Mouse (Mus musculus) megakaryocyte-erythroid progenitor cell, adult 5-6 weeks (primary cell): ENCODE data around the gene Atmin. TPM values are rescaled to one million over a fixed set of nuclear protein-coding genes. Genes with fewer than 3 reads are reported as not detected.
A peak's percentile ranks its signal among the peaks of the same experiment; 100 is the strongest.

Experiments used
- ATAC-seq: replicated peaks from 2 replicates; pipeline ENCODE4 v1.8.0; 2016; ENCODE audit warnings: mild to moderate bottlenecking, inconsistent platforms; ENCODE audit not compliant: severe bottlenecking, poor library complexity, low FRiP score, low TSS enrichment
- total RNA-seq, 2 experiments: library from RNA; stranded (forward) in 1 of 2; stranded (reverse) in 1 of 2; fragments of 200-1000, 215-1000 nt in 1 of 2; fragments of >200 nt in 1 of 2; fragmentation: Nextera tagmentation in 1 of 2; gene quantifications; 2 replicates each; pipeline ENCODE4 v1.2.3; 2014 to 2017

Atmin gene
- total RNA-seq, 2 experiments from 2014 or later = 18.4 to 19.7 TPM

DNA sequence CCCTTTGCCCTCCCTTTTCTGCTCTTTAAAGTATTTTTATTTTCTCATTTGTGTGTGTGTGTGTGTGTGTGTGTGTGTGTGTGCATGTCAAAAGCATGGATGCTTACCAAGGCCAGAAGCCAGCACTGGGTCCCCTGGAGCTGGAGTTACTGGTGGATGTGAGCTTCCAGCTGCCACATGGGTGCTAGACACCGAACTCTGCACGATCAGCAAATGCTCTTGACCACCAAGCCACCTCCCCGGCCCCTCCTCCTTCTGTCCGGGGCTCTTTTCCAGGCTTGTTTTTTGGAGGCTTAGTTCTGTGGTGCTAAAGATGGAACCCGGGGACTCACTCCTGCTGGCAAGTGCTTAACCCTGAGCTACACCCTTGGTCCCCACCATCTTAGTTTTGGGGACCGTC, 3.7 kb downstream of the Atmin start:
- no peak for ATAC-seq

DNA sequence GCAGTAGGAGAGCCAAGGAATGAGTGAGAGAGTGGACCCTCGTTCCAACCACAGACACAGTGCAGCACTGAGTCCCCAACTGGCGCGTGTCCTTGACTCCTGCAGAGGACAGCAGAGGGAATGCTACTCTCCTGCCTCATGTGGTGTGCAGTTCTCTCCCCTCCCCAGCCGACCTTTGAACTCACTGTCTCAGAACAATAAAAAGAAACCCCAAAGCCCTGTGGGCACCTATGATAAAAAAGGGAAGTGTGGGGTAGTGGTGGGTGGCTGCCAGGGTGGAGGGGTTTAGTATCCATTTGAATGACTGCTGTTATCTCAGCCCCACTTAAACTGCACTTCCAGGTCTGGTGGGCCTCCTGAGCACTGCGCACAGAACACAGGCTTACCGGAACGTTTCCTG, 4.4 kb downstream of the Atmin start:
- ATAC-seq = no peak

DNA sequence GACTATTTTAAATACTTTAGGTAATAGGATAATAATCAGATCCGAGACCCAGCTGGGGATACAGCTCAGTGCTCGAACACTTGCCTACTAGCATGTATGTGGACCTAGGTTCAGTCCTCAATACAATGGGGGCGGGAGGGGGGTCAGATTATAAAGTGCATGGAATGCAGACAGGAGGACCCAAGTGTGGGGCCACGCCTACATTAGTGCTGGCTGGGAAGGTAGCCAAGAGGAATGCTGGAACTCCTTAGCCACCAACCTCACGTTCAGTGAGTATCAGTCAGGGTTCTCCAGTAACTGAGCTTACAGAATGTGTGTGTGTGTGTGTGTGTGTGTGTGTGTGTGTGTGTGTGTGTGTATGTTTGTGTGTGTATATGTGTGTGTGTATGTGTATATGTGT, 8.2 kb downstream of the Atmin start:
- peak; percentile 42; the same call in 1 of the 2 replicates for ATAC-seq

DNA sequence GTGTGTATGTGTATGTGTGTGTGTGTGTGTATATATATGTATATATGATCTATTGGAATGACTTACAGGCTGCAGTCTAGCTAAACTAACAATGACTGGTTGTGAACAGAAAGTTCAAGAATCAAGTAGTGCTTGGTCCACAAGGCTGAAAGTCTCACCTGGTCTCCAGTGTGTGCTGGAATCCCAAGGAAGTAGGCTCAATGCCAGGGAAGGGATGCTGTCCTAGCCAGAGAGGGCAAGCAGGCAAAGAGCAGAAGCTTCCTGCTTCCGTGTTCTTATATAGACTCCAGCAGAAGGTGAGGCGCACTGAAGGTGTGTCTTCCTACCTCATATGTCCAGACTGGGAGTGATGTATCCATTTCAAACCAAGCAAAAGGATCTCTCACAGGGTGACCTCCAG, 8.6 kb downstream of the Atmin start:
- ATAC-seq = no peak

DNA sequence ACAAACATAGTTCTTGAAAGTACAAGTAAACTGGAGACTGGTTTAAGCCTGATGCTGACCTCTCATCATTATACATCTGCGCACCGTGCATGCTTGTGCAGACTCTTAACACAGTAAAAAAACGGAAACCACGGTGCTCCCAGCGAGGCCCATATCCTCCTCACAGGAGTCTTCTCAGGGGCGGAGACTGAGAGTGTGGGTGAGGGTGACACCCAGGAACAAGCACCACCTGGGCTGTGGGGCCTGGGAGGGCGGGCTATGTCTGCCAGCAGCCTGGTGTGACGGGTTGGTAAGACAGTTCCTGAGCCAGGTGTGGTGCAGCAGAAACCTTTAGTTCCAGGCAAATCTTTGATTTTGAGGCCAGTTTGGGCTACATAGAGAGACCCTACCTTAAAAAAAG, 9.2 kb downstream of the Atmin start:
- no peak for ATAC-seq

DNA sequence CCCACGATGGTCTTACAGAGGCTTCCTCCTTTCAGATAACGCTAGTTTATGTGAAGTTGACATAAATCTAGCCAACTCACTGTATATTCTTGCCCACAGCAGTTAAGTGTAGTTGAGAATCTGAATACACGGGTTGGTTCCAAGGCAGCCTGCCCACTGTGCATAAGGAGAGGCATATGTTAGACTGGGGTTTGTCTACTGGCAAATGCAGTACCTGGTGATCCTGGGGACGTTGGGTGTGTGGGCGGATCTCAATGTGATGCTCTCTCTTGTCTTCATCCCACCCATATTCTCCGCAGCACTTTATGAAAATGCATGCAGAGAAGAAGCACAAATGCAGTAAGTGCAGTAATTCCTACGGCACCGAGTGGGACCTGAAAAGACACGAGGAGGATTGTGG, 11.2 kb downstream of the Atmin start:
- no peak for ATAC-seq

DNA sequence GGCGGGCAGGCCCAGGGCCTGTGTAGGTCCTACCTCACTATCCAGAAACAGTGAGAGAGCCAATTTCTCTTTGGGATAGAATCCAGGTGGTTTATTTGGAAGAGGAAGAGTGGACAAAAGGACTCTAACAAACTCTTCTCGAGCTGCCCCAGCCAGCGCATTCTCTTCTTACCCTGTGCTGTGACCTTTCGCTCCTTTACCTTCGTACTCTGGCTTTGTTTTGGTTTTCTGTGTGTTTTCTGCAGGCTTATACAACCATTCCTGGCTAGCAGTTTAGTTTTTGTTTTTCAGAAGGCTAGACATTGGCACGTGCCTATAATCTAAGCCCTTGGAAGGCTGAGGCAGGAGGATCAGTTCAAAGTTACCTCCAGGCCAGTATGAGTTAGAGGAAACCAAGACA, 26.3 kb downstream of the Atmin start:
- ATAC-seq = no peak

DNA sequence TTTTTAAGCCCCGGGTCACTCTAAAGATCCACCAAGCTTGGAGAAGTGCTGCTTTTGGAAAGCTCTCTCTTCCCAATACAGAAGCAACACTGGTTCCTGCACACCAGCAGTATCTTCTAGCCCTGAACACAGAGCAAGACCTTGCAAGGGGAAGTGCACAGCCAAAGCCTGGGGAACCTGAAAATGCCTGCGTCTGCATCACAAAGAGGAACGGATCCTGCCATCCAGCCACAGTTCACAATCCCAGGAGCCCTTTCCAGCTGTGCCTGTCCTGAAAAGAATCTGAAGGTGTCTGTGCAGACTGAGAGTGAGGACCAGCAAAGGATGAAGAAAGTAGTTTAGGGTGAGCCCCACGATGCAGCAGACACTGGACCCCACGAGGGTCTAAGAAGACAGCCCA, 31.9 kb downstream of the Atmin start:
- ATAC-seq = no peak

DNA sequence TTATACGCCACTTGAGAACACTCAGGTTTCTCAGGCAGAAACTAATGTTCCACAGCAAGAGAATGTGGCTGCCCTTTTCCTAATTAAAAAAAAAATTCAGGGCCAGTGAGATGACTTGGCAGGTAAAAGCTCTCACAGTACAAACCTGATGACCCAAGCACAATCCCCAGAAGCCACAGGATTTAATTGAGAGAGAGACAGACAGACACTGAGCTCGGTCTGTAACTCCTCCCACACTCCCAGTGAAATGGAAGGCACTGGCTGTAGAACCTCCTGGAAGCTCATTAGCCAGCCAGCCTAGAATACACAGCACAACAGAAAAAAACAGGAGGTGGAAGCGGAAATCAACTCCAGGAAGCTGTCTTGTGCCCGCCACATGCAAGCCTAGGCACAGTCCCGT, 32.4 kb downstream of the Atmin start:
- ATAC-seq = no peak

DNA sequence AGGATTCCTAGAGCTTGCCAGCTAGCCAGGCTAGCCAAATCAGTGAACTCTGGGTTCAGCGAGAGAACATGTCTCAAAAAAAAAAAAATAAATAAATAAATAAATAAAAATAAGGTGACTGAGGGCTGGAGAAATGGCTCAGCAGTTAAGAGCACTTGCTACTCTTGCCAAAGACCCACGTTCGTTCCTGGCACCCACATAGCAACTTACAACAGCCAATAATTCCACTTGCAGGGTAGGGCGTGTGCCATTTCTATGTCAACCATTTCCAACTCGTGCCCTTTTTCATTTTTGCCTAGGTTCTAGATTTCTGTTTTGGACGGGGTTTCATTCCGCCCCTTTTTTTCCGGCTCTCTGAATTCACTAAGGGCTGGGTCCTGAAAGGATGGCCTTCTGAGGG, 34.9 kb downstream of the Atmin start:
- ATAC-seq = peak; percentile 14

DNA sequence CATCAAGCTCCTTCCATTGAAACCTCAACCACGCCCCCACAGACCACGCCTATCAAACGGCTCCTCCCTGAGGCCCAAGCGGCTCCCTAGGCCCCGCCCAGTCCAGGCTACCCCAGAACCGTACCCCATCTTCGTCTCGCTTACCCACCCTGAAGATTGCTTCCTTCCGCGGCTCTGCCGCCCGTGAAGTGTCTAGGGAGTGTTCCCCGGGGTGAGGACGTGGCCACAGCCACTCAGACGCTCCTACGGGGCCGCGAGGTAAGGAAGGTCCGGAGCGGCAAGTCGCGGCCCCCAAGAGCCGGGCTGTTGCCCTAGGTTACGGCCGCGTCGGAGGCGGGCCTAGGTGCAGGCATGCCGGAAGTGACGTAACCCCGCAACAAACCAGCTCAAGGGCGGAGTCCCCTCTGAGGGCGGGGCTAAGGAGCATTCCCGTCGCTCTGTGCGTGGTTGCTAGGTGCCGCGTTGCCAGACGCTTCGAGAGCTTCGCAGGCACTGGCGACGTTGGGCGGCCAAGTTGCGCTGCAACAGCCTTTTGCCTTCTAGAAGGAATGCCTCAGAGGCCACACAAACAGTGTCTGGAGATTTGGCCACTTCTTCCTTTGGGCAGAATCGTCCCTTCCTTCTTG, 35.6 kb downstream of the Atmin start, which contains the start of gene 1700030J22Rik:
1700030J22Rik (minus strand) TSS at position 329 of the 626 bp plus-strand sequence.
- peak; percentile 96 for ATAC-seq

DNA sequence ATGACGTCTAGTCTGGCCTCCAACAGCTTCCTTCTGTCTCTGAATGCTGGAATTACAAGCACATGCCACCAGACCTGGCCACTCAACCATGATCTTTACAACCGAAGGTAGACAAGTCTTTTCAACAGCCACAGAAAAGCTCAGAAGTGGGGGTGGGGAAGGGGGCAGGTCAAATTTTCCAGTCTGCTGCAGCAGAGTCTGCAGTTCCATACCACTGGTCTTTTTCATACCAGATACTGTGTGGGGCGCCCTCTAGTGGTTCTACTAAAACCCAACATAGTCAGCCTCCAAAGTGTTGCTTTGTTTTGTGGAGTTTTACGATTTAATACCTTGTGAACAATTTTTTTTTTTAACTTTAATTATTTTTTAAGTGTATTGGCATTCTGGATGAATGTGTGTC, 36.9 kb downstream of the Atmin start:
- peak; percentile 58 for ATAC-seq

DNA sequence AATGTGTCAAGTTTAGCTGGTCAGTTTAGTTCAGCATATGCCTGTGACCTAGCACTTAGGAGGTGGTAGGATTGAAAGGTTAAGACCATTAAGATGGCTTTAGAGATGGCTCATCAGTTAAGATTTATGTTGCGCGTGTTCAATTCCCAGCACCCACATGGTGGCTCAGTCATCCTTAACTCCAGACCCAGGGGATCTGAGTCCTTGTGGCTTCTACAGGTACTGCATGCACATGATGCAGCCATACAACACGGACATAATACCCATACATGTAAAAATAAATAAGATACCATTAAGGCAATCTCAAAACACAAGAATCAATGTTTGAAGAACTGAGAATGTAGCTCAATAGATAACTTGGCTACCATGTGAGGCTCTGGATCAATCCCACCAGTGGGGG, 46.6 kb downstream of the Atmin start:
- no peak for ATAC-seq

DNA sequence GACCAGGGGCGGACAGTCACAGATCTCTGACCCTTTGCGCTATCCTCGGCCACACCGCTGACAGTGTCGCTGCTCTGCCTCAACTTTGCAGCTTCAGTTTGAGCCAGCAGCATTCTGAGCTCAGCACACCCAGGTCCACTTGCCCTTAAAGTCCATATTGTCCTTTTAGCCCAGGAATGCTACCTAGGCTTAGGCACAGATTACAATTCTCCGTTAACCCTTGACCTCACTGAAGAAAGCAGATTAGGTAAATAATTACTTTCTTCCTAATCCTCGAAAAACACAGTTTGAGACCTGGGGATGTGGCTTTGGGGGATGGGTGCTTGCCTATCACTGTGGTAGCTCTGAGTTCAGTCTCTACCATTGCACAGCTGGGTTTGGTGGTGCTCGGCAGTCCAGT, 48.0 kb downstream of the Atmin start:
- ATAC-seq = no peak

DNA sequence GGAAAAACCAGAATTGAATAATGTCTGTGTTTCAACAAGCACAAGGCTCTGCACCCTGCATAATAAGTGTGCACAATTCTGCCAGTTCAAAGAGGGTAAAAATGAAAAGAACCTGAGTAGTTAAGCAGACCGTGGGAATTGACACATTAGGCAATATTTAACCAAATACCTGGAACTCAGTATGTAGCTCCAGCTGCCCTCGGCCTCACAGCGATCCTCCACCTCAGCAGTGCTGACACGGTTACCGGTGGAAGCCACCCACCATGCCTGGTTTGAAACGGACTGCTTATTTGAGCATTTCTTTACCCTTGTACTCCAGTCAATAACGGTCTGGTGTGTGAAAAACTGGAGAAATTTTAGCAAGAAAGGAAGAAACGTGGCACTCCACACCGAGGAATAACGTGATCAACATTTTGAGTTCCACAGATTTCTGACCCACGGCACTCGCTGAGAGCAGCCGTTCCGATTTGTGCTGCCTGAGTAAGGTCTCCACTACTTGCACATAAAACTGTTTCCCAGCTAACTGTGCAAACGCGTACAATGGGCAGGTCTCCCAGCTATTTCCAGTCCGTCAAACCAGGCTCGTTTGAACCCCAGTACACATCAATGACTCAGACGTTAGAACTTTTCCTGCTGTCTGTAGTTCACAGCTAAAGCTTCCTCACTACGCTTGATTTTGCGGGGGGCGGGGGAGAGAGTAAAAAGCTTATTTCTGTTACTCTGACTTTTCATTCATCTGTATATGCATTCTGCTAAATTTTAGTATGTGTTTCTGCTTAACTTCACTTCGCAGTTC, 49.2 kb downstream of the Atmin start:
- ATAC-seq = 0 out of 2 replicates have a peak, but pooled peaks have one; percentile 2

DNA sequence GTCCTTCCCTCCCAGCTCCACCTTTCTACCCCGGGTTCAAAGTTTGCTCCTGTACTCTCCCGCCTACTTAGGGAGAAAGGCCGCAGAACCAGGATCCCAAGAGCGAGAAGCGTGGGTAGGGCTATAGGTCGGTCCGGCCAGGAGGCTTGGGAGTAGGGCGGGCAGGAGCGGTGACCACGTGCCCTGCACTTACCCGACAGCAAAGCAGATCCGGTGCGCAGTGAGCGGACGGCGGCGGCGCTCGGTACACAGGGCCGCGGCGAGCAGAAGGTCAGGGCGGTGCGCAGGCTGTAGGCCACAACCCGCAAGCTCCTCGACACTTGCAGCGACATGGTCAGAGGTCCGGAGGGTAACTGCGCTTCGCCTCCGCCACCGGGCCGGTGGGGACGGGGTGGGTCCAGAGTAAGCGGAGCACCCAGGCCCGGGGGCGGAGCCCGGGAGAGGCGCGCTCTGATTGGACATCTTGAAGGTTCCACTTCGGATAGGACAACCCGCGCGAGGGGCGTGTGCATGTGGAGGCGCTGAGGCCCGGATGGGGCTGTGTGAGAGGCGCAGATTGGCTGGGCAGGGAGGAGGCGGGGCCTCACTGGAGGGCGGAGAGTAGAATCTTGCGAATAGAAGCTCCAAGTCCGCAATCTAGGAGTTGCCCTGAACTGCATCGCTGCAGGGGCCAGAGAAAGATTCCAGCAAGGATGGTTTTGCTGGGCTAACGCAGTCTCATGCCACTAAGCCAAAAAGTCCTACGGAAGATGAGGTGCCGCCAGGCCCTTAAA, 50.1 kb downstream of the Atmin start, which contains the start of gene Gcsh:
Gcsh (minus strand) TSS at position 443 of the 773 bp plus-strand sequence.
- peak; percentile 98 for ATAC-seq

DNA sequence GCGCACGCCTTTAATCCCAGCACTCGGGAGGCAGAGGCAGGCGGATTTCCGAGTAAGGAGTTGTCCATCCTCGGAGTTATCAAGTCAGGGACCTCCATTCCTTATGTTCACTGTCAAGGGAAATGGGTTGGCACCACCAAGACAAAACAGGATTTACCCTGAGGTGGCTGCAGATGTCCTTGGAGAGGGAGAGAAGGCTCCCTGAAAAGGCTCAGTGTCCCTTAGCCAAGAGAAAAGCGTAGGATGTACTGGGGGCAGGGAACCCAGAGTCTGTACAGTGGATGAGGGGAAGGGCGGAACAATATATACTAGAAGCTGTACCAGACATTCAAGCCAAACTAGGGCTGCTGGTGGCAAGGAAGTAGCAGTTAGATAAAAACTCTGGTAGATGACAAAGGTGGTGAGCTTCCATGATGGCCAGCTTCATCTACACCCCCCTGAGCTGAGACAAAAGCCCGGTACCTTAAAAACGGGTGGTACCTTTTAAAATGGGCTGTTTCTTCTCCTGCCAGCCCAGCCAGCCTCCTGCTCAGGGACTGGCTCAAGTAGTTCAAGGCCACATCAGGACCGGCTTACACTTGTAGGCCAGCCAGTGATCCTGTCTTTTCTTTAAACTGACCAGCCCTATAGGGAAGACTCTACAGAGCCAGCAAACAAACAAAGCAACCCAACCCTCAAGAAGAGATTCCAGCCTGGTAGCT, 51.0 kb downstream of the Atmin start:
- no peak for ATAC-seq
